Mouse (Mus musculus) liver, adult 2 months (tissue): ENCODE measurements around the gene Mob4.

Experiments
- CTCF ChIP-seq: fragments of 200-500 bp; IDR thresholded peaks from 2 replicates; pipeline ENCODE4 v1.5.1; 2011; ENCODE audit warnings: low read depth, low read length, control low read depth
- POLR2A ChIP-seq: fragments of 200-500 bp; IDR thresholded peaks from 2 replicates; pipeline ENCODE4 v1.6.1; 2011; ENCODE audit warnings: low read length, control low read depth; ENCODE audit not compliant: insufficient read depth; ENCODE audit errors: extremely low read depth

GRCm38 (mm10) chr1:55092469-55092868 is 38.6 kb upstream of the Mob4 start:
- TF ChIP-seq POLR2A: no peak
- no peak for TF ChIP-seq CTCF
